Mouse (Mus musculus): ENCODE measurements around the gene Tmem88.

Tmem88 gene

DNA sequence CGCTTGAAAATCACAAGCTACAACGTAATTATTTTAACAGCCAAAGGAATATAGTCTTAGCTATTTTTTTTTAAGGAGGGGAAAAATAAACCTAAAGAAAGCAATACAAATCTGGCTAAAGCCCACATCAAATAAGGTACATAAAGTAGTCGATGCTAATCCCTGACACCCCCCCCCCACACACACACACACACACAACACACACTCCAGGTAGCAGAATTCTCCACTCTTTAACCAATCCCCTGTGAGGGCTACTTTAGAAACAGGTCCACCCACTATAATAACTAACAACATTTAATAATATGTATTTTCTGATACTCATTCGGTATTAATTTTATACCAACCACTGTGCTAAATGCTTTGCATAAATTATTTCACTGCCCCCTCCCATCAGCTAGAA is 18.5 kb upstream of the Tmem88 start:
- DNase-seq (ENCODE audit: low spot score): no peak

DNA sequence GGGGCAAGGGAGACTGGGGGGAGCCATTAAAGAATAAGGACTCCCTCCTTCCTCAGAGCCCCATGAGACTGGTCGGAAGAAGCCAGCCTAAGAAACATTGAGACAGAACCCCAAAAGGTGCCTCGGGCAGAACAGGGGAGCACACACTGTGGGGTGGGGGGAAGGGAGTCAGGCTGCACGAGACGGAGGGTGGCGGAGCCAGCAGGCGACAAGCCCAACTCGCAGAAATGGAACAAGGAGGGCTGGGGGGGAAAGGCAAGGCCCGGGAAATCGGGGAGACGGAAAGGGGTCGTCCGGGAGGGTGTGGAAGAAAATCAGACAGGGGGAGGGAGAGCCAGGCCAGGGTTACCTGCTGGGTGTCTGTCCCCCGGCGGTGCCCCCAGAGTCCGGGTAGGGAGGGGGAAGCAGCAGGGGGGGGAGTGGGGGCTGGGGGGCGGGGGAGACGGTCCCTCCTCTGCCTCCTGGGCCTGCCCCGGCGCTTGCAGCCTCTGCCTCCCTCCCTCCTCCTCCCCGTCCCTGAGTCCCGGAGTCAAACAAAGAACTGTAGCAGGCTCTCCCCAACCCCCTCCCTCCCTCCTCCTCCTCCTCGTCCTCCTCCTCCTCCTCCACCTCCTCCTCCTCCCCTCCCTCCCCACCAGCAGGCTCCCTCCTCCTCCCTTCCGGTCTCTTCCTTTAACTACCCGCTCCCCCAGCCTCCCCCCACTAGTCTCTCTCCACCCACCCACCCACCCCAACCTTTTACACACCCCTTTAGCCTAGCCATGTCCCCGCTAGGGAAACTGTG is 17.8 kb upstream of the Tmem88 start:
- no peak for DNase-seq (ENCODE audit: low spot score)

DNA sequence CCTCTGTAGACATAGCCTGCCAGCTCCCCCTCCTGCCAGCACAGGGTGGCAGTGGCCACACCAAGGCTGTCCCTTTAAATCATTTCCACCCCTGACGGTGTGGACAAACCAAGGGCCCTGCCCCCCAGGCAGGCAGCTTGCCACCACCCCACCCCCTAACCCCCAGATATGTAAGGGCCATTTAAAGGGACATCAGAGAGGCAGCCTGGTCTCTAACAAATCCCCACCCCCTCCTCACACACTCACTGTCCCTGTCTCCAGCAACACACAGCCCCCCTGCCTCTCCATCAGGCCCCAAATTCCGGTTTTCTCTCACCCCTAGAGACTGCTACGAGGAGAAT is 17.3 kb upstream of the Tmem88 start:
- DNase-seq (ENCODE audit: low spot score): no peak

DNA sequence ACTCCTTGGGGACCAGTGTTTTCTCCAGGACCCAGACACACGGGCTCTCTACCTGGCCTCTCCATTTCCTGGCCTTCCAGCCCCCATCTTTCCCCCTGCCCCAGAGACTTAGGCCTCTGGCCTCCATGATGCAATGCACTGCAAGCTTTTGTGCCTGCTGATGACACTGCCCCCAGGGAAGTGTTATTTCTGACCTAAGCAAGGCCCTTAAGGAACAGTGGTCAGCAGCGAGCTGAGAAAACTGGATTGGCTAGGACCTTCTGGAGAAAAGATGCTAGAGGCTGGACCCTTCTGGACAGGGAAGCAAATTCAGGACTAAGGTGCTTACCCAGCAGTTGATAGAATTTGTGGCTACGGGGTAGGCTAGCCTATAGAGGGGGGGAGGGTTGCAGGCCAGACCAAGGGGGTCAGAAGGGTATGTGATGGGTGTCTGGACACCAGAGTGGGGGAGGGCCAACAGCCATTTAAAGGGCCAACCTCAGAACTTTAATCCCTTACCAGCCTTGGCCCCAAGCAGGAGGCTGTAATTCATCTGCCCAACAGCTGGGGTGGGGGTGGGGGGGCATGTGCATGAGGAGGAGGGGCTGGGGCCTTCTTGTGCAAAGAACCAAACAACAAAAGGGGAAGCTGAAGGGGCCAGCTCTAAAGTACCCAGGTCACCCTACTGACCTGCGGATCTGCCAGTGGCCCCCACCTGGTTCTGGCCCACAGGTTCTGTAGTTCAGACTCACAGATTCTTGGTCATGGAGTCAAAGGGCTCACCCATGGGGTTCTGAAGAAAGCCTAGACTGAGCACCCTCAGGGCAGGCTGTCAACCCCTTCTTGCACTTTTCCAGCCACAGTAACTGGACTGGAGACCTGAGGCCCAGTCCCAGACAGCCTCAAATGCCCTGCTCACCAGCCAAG is 16.6 kb upstream of the Tmem88 start:
- DNase-seq (ENCODE audit: low spot score): no peak

DNA sequence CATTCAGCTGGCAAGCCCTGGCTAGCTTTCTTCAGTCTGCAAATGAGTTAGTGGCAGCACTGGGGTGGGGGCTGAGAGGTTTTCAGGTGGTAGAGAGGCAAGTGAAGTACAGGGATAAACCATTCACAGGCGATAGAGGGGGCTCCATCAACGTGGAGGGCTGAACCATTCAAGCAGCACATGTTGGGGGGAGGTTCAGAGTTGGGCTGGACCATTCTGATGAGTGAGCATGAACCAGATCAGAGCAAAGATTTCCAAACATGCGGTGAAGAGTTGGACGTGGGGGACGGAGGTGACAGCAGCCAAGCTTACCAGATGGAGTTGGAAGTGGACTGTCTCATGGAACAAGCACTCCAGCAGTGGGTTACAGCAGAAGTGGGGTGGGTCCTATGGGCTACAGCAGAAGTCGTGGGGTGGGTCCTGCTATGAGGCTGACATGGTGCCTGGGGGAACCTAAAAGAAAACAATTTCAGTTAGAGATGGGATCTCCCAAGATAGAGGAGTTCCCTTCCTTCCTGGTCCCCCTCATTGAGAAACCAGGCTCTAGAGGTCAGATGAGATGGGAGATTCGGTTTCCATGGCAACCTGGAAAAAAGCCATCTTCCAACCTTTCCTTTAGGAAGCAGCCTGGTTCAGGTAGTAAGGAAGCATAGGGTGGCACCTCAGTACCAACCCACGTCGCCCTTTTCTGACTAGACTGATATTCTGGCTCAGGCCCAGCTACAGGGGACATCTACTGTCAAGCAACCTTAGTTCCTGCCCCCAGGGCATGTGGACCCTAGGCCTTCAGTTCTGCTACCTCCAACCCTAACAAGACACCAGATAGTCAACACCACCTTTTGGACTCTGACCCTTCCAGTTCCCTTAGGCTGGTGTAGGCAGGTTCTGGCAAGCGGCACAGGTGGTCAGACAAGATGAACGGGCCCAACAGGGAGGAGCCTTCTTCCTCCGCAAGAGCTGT is 15.5 kb upstream of the Tmem88 start, which contains the start of gene Kdm6b:
Gene Kdm6b (minus strand): TSS at position 455 of the 961 bp plus-strand sequence.
- no peak for DNase-seq (ENCODE audit: low spot score)

DNA sequence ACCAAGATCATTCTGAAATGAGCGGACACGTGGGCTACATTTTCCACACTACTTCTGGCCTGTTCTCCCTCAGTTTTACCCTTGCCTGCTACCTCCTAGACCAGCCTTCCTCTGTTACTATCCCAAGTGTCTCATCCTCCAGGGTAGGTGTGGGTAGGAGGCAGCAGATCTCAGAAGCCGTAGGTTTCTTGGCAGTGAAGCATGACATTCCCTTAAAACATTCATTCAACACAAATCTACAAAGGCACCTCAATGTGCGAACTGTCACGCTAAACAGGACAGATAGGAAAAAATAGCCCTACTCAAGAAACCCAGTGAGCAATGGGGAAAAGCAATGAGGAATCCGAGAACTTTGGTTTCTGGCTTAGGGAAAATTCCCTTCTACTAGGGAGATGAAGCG is 14.5 kb upstream of the Tmem88 start:
- no peak for DNase-seq (ENCODE audit: low spot score)

DNA sequence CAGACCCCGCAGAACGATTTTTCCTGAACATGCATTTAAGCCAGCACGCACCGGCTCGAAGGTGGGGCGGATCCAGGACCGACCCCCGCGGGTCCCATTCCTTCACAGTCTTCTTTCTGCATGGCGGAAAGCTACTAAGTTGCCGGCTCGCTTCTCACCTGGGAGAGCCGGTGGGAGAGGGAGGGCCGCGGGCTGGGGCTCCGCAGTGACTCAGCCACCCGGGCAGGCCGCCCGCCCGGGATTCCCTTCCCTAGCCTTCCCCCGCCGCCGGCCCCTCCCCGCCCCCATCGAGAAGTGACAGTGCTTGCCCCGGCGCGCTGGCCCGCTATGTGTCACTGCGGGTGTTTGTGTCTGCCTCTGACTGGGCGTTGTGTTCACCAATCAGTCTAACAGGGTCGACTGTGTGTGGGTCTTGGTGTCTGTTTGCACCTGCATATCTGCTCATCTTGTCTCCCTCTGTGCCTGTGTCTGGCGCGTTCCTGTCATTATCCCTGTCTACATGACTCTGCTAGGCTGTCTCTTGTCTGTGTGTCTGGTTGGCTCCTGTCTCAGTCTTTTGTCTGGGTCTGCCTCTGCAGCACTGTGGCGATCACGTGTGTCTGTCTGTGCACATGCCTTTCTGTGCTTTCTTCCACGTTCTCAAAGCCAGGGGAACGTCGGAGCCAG is 13.6 kb upstream of the Tmem88 start:
- no peak for DNase-seq (ENCODE audit: low spot score)

DNA sequence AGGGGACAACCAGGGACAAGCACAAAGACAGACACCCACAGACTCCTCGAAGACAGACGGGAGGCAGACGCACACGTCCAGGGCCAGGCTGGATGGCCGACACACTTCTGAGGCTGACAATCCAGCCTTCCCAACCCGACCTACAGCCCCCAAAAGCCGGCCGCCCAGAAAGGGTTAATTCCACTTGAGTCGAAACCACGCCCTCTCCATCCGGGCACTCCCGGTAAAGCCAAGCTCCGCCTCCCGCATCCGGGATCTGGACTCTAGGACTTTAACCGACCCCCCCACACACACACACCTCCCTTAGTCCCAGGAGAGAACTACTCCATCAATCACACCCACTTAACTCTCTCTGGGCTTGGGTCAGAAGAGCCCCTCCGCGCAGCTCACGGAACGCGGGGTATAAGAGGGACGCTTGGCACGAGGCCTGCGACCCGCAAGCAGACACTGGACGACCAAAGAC is 13.1 kb upstream of the Tmem88 start:
- DNase-seq (ENCODE audit: low spot score): peak; percentile 92

DNA sequence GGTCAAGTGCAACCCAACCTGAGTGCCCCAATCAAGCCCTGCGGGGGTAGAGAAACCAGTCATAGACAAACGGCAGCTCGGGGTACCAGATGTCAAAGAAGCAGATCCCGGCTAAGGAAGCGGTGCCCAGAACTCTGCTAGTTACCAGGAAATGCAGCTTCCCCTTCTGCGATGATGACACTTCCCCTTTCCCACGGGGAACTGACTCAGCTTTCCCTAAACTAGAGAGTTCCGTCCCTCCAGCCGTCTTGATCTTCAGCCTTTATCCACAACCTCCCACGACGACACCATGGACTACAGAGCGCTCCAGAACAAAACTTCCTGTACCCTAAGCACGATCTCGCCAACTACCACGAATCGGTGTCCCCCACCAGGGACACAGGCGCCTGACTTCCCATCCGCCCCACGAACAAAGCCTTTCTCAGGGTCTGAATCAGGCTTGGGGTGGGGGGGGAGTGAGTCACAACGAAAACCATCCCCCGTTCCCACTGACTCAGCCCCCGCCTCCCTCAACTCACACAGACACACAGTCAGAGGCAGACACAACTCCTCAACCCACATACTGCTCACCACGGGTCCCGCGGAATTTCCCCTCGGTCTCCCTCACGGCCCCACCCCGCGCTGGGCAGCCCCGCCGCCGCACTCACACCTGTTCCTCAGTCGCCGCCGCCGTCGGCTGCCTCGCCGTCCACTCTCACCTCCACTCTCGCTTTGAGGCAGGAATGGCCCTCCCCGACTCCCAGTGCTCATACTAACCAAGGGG is 12.5 kb upstream of the Tmem88 start:
- no peak for DNase-seq (ENCODE audit: low spot score)

DNA sequence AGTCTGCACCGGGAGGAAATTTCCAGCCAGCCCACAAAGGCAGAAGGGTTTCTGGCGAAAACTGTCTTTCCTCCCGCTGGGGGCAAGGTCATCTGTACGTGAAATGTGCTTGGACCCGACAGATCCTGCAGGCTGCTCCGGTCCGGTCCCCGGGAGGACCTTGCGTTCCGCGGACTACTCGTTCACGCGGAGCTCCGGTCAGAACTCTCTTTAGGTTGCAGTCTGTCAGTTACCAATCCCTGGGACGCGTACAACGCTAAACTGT is 11.9 kb upstream of the Tmem88 start:
- no peak for DNase-seq (ENCODE audit: low spot score)

DNA sequence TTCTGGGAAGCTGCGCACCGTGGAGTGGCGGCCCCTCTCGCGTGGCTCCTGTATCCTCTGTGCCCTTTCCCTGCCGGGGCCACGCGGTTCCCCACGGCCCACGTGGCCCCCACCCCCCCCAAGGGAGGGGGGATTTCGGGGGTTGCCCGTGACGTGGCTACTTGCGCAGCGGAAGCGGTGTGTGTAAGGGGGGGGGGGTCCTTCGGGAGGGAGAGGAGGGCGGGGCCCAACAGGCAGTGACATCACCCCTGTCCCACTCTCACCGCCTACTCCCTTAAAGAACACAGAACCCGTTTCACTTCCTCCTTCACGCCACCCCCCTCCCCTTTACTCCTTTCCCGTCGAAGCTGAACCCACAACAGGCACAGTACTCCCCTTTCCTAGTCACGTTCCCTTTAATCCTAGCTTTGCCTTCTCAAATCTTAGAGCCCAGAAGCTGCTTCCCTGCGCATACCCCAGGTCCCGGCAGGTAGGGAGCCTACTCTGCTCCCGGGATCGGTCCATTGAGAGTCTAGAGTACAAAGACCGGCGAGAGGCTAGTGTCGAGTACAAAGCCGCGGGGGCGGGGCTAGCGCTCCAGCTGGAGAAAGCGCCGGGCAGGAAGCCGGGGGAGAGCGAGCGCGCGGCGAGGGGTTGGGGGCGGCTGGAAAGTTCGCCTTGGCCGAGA is 11.5 kb upstream of the Tmem88 start:
- peak; percentile 72 for DNase-seq (ENCODE audit: low spot score)

DNA sequence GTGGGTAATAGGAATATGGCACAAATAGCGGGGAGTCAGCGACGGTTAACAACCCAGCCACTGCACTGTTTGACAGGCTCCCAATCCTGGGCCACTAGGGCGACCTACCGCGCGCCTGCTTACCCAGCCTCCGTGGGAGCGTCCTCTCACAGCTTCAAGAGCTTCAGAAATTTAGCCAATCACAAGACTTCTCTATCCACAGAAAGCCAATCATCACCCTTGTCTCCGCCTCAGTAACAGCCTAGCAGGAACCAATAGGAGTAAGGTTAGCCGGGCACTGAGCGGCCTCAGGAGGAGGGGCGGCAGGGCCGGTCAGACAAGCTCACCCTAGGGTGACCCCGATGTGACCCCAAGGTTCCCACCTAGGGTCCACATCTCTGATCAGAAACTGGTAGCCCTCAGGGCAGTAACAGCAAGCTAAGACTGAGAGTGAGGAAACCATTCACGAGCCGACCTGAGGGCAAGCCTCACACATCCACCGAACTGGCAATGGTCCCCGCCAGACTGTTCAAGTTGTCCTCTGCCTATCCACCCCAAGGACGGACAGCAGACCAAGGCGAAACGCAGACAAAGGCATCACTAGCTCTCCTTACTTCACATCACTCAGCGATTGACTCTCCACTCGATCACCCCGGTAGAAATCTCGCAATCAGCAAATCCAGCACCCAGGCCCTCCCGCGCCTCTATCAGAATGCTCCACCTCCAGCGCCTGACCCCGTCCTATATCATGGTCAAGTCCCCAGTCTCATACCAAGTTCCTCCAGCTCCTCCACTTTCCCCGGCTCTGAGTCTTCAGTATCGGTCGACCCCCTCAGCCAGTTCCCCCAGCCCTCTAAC is 10.7 kb upstream of the Tmem88 start:
- peak; percentile 57 for DNase-seq (ENCODE audit: low spot score)

DNA sequence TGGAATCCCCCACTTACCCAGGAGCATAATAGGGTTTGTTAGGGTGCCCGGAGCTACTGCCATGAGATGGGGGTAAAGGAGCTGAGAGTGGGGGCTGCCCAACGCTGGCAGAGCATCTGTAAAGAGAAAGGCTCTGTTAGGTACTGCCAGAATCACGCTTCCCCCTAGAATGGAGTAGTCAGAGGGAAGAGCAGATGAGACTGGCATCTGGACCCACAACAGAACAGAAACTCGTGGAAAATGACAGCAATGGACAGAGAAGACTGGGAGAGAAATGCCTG is 9.6 kb upstream of the Tmem88 start:
- no peak for DNase-seq (ENCODE audit: low spot score)

DNA sequence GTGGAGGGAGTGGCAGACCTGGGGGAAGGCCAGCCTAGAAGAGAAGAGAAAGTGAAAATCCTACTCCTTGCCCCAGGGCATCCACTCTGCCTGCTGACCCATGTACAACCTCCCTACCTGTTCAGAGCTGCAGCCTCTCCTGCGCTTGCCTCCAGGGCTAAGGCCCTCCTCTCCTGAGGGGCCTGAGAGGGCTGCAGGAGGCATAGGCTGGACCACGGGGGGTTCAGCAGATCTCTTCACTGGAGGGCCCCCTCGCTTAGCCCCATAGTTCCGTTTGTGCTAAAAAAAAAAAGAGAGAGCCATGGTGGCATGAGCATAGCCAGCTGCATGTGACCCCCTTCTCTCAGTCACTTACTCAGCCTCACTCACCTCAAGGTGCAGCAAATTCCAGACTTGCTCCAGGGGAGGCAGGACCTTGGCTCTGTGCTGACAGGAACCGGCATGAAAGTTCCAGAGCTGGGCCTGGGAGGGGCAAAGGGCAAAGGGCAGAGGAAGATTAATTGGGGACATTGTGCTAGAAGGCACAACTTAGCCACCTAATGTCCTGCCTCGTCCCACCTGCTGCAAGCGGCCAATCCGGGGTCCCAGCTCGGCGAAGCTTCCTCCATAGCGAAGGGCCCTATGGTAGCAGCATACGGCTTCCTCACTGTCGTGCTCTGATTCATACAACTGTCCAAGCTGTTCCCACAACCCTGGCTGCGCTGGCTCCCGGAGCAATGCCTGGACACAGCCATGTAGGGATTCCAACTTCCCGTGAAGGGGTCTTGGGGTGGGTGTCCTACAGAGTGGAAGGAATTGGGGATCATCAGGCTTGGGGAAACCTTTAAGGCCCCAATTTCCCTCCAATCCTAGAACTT is 9.1 kb upstream of the Tmem88 start:
- DNase-seq (ENCODE audit: low spot score): no peak

DNA sequence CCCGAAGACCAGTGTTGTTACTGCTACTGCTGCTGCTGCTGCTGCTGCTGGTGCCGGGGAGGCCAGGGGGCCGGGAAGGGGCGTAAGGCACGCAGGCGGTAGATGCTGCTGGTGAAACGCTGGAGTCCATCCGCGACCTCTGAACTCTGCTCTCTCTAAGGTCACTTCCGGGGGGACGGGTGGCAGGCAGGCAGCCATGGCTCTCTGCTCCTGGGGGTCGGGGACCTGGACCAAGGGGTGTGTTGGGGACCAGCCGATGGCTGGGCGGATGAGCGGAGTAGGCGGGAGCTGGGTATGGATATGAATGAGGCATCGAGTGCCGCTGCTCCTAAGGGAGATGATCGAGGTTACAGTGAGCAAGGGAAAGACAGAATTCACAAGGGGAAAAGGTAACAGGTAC is 8.2 kb upstream of the Tmem88 start:
- DNase-seq (ENCODE audit: low spot score): no peak

DNA sequence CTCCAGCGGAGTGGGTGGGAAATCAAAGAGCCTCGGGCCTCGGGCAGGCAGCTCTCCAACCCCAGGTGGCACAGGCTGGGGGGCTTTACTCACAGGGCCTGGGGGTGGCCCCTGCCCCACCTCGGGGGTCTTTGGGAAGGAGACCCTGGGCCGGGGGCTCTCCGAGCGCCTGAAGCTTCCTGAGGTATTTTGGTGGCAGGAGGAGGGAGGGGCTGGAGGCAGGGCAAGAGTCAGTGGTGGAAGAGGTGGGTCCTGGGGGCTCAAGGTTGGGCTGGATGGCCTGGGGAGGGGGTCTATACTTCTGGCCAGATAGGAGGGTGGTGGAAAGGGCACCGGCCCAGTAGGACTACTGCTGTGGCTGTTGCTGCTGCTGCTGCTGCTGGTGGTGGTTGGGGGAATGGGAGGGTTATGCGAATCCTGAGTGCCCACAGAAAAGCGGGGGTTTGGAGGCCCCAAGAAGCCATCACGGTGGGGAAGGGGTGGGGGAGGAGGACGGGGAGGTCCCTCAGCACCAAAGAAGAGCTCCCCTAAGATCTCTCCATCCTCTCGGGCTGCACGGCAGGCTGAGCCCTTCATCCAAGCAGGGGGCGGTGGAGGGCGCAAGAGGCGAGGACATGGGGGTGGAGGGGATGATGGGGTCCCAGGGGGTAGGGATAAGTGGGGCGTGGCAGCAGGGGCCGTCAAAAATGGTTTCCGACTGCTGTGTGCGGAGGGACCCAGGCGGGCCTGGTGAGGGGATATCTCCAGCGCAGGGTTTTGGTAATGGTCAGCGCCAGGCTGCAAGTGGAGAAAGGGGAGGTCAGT is 7.6 kb upstream of the Tmem88 start:
- no peak for DNase-seq (ENCODE audit: low spot score)

DNA sequence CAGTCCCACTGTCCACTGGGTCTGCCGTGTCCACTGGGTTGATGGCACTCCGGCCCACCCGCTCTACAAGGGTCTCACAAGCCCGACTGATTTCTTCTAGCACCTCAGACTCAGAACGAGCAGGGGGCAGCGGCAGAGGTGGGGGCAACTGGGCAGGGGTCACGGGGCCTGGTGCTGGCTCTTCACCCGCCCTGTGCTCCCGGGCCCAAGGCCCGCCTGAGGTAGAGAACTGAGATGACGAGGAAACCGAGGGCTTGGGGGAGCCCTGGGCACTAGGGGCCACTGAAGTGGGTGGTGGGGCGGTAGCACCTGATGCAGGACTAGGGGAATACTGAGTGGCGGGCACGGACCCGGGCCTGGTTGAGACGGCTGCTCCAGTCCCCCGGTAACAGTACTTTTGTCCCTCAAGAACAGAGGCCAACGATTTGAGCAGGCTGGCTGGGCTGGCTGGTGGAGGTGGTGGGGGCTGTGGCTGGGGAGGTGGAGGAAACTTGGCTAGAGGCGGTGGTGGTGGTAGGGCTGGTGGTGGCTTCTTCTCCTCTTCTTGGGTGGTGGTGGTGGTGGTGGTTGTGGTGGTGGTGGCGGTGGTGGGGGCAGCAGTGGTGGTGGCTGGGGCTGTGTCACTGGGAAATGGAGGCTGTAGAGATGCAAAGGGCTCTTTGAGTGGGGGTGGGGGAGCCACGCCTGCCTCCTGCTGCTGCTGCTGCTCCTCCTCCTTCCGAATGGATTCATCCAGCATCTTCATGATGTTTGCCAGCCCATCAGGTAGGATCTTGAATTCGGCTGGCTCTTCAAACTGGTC is 6.8 kb upstream of the Tmem88 start:
- DNase-seq (ENCODE audit: low spot score): no peak

Measured in ovary, postnatal 10 days (tissue).